Mouse (Mus musculus): ENCODE results near the gene Pla2g4e.

Gene Pla2g4e

DNA sequence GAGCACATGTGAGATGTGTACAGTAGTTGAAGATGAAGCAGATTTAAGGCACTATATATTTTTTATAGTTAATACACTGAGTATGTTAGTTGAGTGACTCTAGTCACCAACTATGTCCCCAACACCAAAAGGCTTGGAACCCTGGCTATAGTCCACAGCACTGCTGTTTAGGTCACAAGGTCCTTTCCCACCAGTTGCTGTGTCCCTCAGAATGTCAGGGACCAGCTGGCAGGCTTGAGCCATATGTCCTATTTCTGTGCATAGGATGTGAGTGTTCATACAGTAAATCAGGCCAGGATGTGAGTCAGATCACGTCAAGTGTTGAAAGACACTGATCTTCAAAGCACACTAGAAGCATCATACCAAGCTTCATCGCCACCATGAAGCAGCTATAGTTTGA is 120.2 kb downstream of the Pla2g4e start:
- no peak for DNase-seq (ENCODE audit: low read depth, low spot score)

DNA sequence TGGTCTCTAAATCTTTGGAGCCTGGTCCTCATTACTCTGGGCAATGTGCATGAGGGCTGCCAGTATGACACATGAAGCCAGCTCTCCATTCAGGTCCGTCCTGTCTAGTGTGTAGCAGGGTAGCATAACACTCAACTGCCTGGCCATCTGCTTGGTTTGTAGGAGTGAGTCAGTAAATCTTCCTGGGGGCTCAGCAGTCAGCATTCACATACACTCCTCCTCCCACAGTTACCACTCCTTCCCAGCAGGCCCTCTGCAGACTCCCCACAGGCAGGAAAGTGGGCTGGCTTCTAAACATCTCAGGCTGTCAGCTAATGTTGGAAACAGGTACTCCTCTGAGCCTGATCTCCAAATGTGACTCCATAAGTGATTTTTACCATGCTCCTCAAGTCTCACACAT is 121.0 kb downstream of the Pla2g4e start:
- DNase-seq (ENCODE audit: low read depth, low spot score): peak; percentile 79

DNA sequence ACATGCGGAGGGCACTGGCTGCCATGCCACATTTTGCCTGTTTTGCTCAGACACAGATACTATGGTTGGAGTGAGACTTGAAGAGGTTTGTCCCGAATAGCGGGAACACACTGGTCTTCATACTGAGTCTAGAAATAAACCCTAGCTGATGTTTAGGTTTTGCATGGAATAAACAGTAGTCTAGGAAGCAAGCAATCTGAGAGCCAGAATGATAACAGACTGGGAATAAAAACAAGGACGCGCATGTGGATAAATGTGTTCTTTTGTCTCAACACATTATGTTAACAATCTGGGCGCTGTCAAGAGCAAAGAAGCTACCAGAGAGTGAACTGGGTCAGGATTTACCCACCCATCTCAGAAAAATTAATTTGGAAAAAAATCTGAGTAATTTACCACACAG is 122.2 kb downstream of the Pla2g4e start:
- DNase-seq (ENCODE audit: low read depth, low spot score): no peak

DNA sequence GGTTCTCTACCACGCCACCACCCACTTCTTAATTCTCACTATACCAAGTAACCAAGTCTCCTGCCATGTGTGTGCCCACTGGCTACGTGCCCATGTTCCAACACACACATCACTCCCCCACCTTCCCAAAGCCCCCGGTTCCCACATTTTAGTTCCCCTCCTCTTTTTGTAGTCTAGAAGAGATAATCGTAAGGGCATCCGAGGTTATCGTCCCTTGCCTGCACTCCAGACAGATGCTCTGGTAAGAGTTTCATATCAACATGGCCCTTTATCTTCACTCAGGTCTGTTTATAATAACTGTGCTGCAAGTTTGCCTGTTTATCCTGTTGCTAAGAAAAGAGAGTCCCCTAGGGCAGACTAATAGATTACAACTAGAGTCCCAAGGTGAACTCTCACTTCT is 127.8 kb downstream of the Pla2g4e start:
- DNase-seq (ENCODE audit: low read depth, low spot score): no peak
